Mouse (Mus musculus) liver, embryonic 13.5 days (tissue): Measurements from ENCODE around the gene AC124108.1. TPM values are rescaled to one million over a fixed set of nuclear protein-coding genes. Genes with fewer than 3 reads are reported as not detected.

Experiments
- microRNA counts: library from miRNA; unstranded; fragments of <30 nt; microRNA quantifications from one replicate; lab custom pipeline; 2016
- microRNA-seq: library from miRNA; unstranded; fragments of <30 nt; microRNA quantifications from one replicate; pipeline ENCODE4, GENCODE M21; 2016
- polyA plus RNA-seq: library from polyadenylated mRNA; unstranded; fragments of >200 nt; fragmentation: Nextera tagmentation; extraction: Ambion mirVana; gene quantifications from 2 replicates; pipeline ENCODE4 v1.2.1, GENCODE M21; 2015

AC124108.1 gene
- polyA plus RNA-seq, 1 experiment from 2014 or later, result not detected

MicroRNAs encoded within 50 kb of the gene (microRNA counts, 519-probe panel; counts per million panel counts)
- microRNA mmu-miR-135b (lab: Ali Mortazavi, UCI), result 114 counts per million

Small RNA genes lying within 50 kb of the gene (microRNA-seq; reads per million reads assigned to microRNA genes)
- 87.8 reads per million, percentile 49 among the genes with 10 or more reads in this experiment for gene Mir135b

Other genes starting within 250 kb of the AC124108.1 start
- 2.6 and 2.7 TPM in 2 replicates for gene Slc45a3, start 228.5 kb upstream of the AC124108.1 start, polyA plus RNA-seq
- gene Elk4, start 183.8 kb upstream of the AC124108.1 start, polyA plus RNA-seq, result 9.5 and 10.2 TPM in 2 replicates
- gene Mfsd4a, start 123.4 kb upstream of the AC124108.1 start, polyA plus RNA-seq, result 3.2 and 4.8 TPM in 2 replicates
- gene Cdk18, start 51.8 kb upstream of the AC124108.1 start, polyA plus RNA-seq, result 1.1 and 1.4 TPM in 2 replicates
- gene Lemd1, start within 50 bp of the AC124108.1 start, polyA plus RNA-seq, result not detected in 2 replicates
- gene Gm10188, start 38.3 kb downstream of the AC124108.1 start, polyA plus RNA-seq, result not detected in 2 replicates
- 0.03 and 0.06 TPM in 2 replicates for gene Klhdc8a, start 107.2 kb downstream of the AC124108.1 start, polyA plus RNA-seq
- 1.6 and 1.8 TPM in 2 replicates for gene Nuak2, start 124.7 kb downstream of the AC124108.1 start, polyA plus RNA-seq
- 456 and 511 TPM in 2 replicates for gene Tmcc2, start 199.8 kb downstream of the AC124108.1 start, polyA plus RNA-seq
- 3.7 and 3.8 TPM in 2 replicates for gene Dstyk, start 226.1 kb downstream of the AC124108.1 start, polyA plus RNA-seq